Mouse (Mus musculus): ENCODE measurements at regions not wholly inside any gene's neighbourhood (a gene's known extent, or its start where the extent isn't known, plus 50 kb on each side); places are given as distances from the start of the nearest gene placed in this dataset.

DNA sequence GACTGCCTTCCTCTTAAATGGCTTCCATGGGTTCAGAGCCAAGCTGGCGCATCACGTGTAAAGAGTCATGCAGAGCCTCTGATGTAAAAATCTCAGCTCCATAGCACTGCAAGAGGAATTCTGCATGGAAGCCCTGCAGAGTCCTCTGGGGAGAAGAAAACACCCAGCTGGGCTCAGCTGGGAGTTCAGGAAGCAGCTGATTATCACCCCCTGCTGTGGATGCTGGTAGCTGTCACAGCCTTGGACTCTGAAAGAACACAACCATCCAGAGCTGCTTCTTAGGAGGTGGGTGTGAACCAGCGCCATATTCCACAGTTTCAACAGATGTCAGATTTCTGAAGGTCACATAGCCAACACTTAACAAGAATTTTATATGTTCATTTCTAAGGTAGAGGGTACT is 329.2 kb downstream of the Hs3st1 start:
- Histone ChIP-seq H3K36me3 (ENCODE audit: control insufficient read depth, insufficient read depth, low read length) (no peaks in the 10 kb centered on the region), H3K9ac (ENCODE audit: low read depth, low read length) (no peak overlapping the region), H3K27ac (ENCODE audit: low read length) (no peak overlapping the region), H3K4me1 (ENCODE audit: control insufficient read depth, insufficient read depth, low read length) (no peaks in the 10 kb centered on the region), H3K4me3 (ENCODE audit: low read depth, low read length) (no peak overlapping the region), H3K27me3 (ENCODE audit: control insufficient read depth, insufficient read depth, low read depth, low read length) (no peaks in the 10 kb centered on the region), H3K9me3 (replicated peaks; ENCODE audit: control insufficient read depth, low read length, poor library complexity, severe bottlenecking) (no peaks in the 10 kb centered on the region), H3K4me2 (ENCODE audit: low read length) (no peak overlapping the region)
- 74% methylated on average over 3 of the region's 3 CpGs for WGBS
- no peak for ATAC-seq

GRCm38 (mm10) chr5:39423720-39424119 is 331.6 kb downstream of the Hs3st1 start:
- 72% methylated on average over 9 of the region's 9 CpGs for WGBS
- Histone ChIP-seq H3K36me3 (ENCODE audit: control insufficient read depth, insufficient read depth, low read length) (no peaks in the 10 kb centered on the region), H3K9me3 (replicated peaks; ENCODE audit: control insufficient read depth, low read length, poor library complexity, severe bottlenecking) (no peaks in the 10 kb centered on the region), H3K27ac (ENCODE audit: low read length) (no peak overlapping the region), H3K4me2 (ENCODE audit: low read length) (no peak overlapping the region), H3K4me1 (ENCODE audit: control insufficient read depth, insufficient read depth, low read length) (no peaks in the 10 kb centered on the region), H3K4me3 (ENCODE audit: low read depth, low read length) (no peak overlapping the region), H3K9ac (ENCODE audit: low read depth, low read length) (no peak overlapping the region), H3K27me3 (ENCODE audit: control insufficient read depth, insufficient read depth, low read depth, low read length) (no peaks in the 10 kb centered on the region)
- no peak for ATAC-seq

- 97% methylated on average over 1 of the region's 1 CpGs for WGBS
- Histone ChIP-seq H3K4me1 (ENCODE audit: control insufficient read depth, insufficient read depth, low read length) (no peaks in the 10 kb centered on the region), H3K9me3 (replicated peaks; ENCODE audit: control insufficient read depth, low read length, poor library complexity, severe bottlenecking) (no peaks in the 10 kb centered on the region), H3K27ac (ENCODE audit: low read length) (no peak overlapping the region), H3K4me2 (ENCODE audit: low read length) (no peak overlapping the region), H3K9ac (ENCODE audit: low read depth, low read length) (no peak overlapping the region), H3K4me3 (ENCODE audit: low read depth, low read length) (no peak overlapping the region), H3K27me3 (ENCODE audit: control insufficient read depth, insufficient read depth, low read depth, low read length) (no peaks in the 10 kb centered on the region), H3K36me3 (ENCODE audit: control insufficient read depth, insufficient read depth, low read length) (no peaks in the 10 kb centered on the region)
- ATAC-seq: no peak
These were observed 336.5 kb downstream of the Hs3st1 start for GRCm38 (mm10) chr5:39418795-39419194.

- no peak for ATAC-seq
- H3K27me3 ChIP-seq (ENCODE audit: control insufficient read depth, insufficient read depth, low read depth, low read length): no peaks in the 10 kb centered on the region
- no peaks in the 10 kb centered on the region for H3K9me3 ChIP-seq (replicated peaks; ENCODE audit: control insufficient read depth, low read length, poor library complexity, severe bottlenecking)
- 60% methylated on average over 3 of the region's 3 CpGs for WGBS
- H3K4me2 ChIP-seq (ENCODE audit: low read length): no peak overlapping the region
- H3K4me1 ChIP-seq (ENCODE audit: control insufficient read depth, insufficient read depth, low read length): no peaks in the 10 kb centered on the region
- no peak overlapping the region for H3K27ac ChIP-seq (ENCODE audit: low read length)
- no peak overlapping the region for H3K9ac ChIP-seq (ENCODE audit: low read depth, low read length)
- H3K36me3 ChIP-seq (ENCODE audit: control insufficient read depth, insufficient read depth, low read length): no peaks in the 10 kb centered on the region
- no peak overlapping the region for H3K4me3 ChIP-seq (ENCODE audit: low read depth, low read length)
These were observed 337.5 kb downstream of the Hs3st1 start for GRCm38 (mm10) chr5:39417845-39418154.

DNA sequence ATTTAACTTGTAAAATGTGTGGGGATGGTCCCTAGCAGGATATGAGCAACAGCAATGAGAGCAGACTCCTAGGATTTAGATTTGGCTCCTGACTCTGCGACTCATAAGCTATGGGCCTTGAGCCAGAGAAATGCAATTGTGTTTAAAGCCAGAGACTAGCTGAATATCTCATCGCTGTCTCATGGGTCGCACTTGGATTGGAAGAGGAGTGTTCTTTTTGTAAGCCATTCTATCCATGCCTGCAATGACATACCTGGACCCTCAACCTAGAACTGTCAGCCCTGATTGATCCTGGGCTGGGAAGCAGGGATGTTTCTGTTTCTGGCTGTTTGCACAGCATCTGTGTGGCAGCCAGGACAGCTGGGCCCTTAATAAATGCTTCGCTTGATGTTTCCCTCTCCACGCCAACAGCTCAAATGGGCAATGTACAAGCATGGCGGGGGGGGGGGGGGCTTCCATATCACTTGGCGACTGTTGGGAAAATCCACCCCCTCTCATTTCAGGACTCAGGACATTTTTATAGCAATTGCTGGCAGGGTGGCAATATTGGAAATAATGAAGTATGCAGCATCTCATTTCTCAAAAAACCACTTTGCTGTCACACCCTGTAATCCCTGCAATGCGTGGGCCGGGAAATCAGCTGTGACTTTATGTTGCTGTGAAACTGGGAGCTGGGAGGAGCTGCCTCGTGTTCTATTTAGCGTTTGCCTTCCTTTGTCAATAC is 338.0 kb downstream of the Hs3st1 start:
- no peaks in the 10 kb centered on the region for H3K36me3 ChIP-seq (ENCODE audit: control insufficient read depth, insufficient read depth, low read length)
- no peak overlapping the region for H3K4me2 ChIP-seq (ENCODE audit: low read length)
- H3K4me3 ChIP-seq (ENCODE audit: low read depth, low read length): no peak overlapping the region
- H3K9me3 ChIP-seq (replicated peaks; ENCODE audit: control insufficient read depth, low read length, poor library complexity, severe bottlenecking): no peaks in the 10 kb centered on the region
- WGBS: 46% methylated on average over 11 of the region's 11 CpGs
- H3K27ac ChIP-seq (ENCODE audit: low read length): no peak overlapping the region
- H3K27me3 ChIP-seq (ENCODE audit: control insufficient read depth, insufficient read depth, low read depth, low read length): no peaks in the 10 kb centered on the region
- no peak overlapping the region for H3K9ac ChIP-seq (ENCODE audit: low read depth, low read length)
- ATAC-seq: peak; percentile 68; the same call in 1 of the 2 replicates
- no peaks in the 10 kb centered on the region for H3K4me1 ChIP-seq (ENCODE audit: control insufficient read depth, insufficient read depth, low read length)

DNA sequence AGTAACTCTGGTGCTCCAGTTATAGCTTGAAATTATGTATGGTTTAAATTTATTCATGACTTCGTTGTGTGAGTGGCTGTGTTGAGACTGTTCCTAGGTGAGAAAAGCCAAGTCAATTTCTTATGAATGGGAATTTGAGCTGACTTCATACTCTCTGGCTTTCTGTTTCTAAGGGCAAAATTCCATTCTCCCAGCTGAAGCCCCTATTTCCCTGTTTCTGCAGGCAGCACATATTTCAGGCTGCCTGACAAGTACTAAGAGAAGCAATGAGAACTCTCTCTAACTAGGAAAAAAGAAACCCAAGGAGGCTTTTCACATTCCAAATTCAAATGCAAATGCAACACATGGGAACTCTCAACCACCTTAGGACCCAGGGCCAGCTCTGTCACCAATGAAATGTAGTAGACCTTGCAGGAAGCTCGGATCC is 338.7 kb downstream of the Hs3st1 start:
- H3K9me3 ChIP-seq (replicated peaks; ENCODE audit: control insufficient read depth, low read length, poor library complexity, severe bottlenecking): no peaks in the 10 kb centered on the region
- no peak for ATAC-seq
- H3K4me1 ChIP-seq (ENCODE audit: control insufficient read depth, insufficient read depth, low read length): no peaks in the 10 kb centered on the region
- H3K4me2 ChIP-seq (ENCODE audit: low read length): no peak overlapping the region
- H3K36me3 ChIP-seq (ENCODE audit: control insufficient read depth, insufficient read depth, low read length): no peaks in the 10 kb centered on the region
- no peak overlapping the region for H3K4me3 ChIP-seq (ENCODE audit: low read depth, low read length)
- 46% methylated on average over 2 of the region's 2 CpGs for WGBS
- H3K9ac ChIP-seq (ENCODE audit: low read depth, low read length): no peak overlapping the region
- H3K27ac ChIP-seq (ENCODE audit: low read length): no peak overlapping the region
- H3K27me3 ChIP-seq (ENCODE audit: control insufficient read depth, insufficient read depth, low read depth, low read length): no peaks in the 10 kb centered on the region

DNA sequence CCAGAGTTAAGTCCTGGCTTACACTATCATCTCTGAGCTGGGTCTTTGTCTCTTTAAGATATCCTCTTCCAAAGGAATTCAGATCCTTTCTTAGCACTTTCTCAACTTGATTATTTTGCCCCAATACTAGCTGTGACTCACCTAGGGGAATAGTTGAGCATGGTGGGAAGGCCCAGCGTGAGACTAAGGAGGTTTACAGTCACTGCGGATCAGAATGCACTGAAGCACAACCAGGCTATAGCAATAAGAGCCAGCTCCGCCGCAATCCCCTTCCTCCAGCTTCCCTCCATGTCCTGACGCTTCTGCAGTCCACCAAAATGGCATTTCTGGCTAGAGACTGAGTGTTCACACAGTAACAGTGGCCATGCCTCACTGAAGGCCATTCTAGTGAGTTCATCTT is 342.5 kb downstream of the Hs3st1 start:
- Histone ChIP-seq H3K36me3 (ENCODE audit: control insufficient read depth, insufficient read depth, low read length) (no peaks in the 10 kb centered on the region), H3K4me2 (ENCODE audit: low read length) (no peak overlapping the region), H3K27me3 (ENCODE audit: control insufficient read depth, insufficient read depth, low read depth, low read length) (no peaks in the 10 kb centered on the region), H3K27ac (ENCODE audit: low read length) (no peak overlapping the region), H3K4me3 (ENCODE audit: low read depth, low read length) (no peak overlapping the region), H3K4me1 (ENCODE audit: control insufficient read depth, insufficient read depth, low read length) (no peaks in the 10 kb centered on the region), H3K9ac (ENCODE audit: low read depth, low read length) (no peak overlapping the region), H3K9me3 (replicated peaks; ENCODE audit: control insufficient read depth, low read length, poor library complexity, severe bottlenecking) (no peaks in the 10 kb centered on the region)
- 48% methylated on average over 5 of the region's 5 CpGs for WGBS
- ATAC-seq: no peak

DNA sequence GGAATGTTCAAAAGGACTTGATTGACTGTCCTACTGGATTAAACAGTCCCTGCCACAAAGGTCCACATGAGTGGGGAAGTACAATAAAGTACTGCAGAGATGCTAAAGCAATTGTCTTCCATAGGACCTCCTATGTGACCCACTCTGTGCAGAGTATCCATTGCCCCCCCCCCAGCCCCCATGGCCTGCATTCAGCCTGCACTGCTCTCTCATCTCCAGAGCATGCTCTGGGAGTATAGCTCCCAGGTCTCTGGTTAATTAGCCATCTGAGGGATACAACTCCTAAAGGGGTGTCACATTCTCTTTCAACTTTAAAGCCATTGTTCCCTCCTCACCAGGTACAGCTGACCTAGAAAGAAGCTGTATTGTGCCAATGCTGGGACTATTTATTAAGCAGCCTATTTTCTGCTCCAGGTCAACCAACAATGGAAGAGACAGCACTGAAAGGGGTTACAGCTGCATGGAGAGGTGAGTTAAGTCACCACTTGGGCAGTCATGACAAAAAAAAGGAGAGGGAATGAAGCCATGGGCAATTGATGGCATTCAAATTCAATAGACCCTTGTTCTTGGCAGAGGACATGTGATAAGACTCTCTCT is 364.8 kb downstream of the Hs3st1 start:
- H3K9ac ChIP-seq (ENCODE audit: low read depth, low read length): no peak overlapping the region
- ATAC-seq: peak; percentile 82; the same call in 1 of the 2 replicates
- no peak overlapping the region for H3K27ac ChIP-seq (ENCODE audit: low read length)
- H3K4me1 ChIP-seq (ENCODE audit: control insufficient read depth, insufficient read depth, low read length): no peaks in the 10 kb centered on the region
- H3K27me3 ChIP-seq (ENCODE audit: control insufficient read depth, insufficient read depth, low read depth, low read length): no peaks in the 10 kb centered on the region
- no peak overlapping the region for H3K4me2 ChIP-seq (ENCODE audit: low read length)
- no peaks in the 10 kb centered on the region for H3K9me3 ChIP-seq (replicated peaks; ENCODE audit: control insufficient read depth, low read length, poor library complexity, severe bottlenecking)
- no peak overlapping the region for H3K4me3 ChIP-seq (ENCODE audit: low read depth, low read length)
- no peaks in the 10 kb centered on the region for H3K36me3 ChIP-seq (ENCODE audit: control insufficient read depth, insufficient read depth, low read length)

DNA sequence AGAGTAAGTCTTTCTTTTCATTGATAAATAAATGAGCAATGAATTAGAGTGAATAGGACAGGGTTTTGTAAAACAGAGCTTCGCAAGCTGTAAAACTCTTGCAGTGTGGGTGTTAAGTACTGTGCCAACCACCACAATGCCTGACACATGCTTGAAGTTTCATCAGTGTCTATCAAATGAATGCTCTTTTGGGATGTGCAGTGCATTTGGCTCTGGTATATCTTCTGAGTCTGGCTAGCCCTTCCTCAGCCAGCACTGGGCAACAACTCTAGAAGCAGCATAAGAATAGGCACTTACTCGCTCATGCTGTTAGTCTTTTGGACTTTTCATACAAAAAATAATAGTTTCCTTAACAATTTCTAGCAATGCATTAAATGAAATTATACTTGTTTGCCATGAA is 370.9 kb downstream of the Hs3st1 start:
- no peaks in the 10 kb centered on the region for H3K4me1 ChIP-seq (ENCODE audit: control insufficient read depth, insufficient read depth, low read length)
- H3K27ac ChIP-seq (ENCODE audit: low read length): no peak overlapping the region
- no peak overlapping the region for H3K4me3 ChIP-seq (ENCODE audit: low read depth, low read length)
- no peak overlapping the region for H3K9ac ChIP-seq (ENCODE audit: low read depth, low read length)
- ATAC-seq: no peak
- WGBS: 86% methylated on average over 2 of the region's 2 CpGs
- no peaks in the 10 kb centered on the region for H3K27me3 ChIP-seq (ENCODE audit: control insufficient read depth, insufficient read depth, low read depth, low read length)
- H3K36me3 ChIP-seq (ENCODE audit: control insufficient read depth, insufficient read depth, low read length): no peaks in the 10 kb centered on the region
- H3K4me2 ChIP-seq (ENCODE audit: low read length): no peak overlapping the region
- no peaks in the 10 kb centered on the region for H3K9me3 ChIP-seq (replicated peaks; ENCODE audit: control insufficient read depth, low read length, poor library complexity, severe bottlenecking)
